ENCODE assay signal across 11 mouse cellular contexts in the genomic region with DNA sequence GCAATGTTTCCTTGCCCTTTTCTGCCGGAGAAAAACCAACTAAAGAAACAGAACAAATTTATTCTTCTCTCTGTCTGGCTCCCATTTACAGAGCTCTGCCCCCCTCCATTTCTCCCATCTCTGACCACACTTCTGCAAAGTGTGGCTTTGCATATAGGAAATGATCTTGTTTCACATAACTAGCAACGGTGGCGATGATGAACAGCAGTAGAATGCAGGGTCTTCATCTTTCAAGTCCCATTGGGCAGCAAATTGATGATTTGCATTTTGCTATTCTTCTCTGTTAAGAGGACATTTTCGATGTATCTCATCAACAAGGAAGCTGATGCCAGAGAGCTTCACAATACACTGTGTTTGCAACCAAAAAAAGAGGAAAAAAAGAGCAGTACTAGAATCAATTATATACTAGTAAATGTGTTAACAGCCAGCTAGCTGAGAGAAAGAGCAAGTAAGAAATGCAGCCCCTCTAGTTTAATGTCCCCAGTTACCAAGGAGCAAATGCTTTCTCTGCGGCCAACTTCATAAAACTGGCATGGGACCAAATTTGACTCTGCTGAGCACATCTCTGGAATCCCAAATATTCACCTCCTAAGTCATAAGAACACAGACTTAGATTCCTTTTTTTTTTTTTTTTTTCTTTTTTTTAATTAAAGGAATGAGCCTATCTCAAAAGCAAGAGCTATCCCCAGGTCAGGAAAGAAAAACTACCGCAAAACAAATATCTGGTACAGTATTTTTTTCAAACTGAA. TPM values are rescaled to one million over a fixed set of nuclear protein-coding genes. Genes with fewer than 3 reads are reported as not detected.
DNase-seq lines count a peak whose midpoint lies in the region; ATAC-seq and TF ChIP-seq lines count a peak whose summit lies in the region.
"Had no signal": no experiment of that assay in that cellular context is flagged by ENCODE, and none has a peak within 500 bp of the region (broad histone marks: within the 10 kb centered on the region; RNA-seq: fewer than 3 reads in every experiment).

No protein-coding gene starts in this region.

- TF ChIP-seq POLR2A in lung, adult 2 months (IDR thresholded peaks at IDR 0.05; ENCODE audit: borderline replicate concordance, extremely low read depth, low read depth, low read length): no peak

- POLR2A ChIA-PET in Patski (lab: Charles Lee): interaction anchor here (0.7 to 1.0 kb wide), 3 partner anchors 12 to 29 kb away, joined by 3 to 4 read pairs (median 3); a partner anchor contains a TSS

- CTCF ChIA-PET in Patski (lab: Charles Lee): interaction anchor here (0.7 to 1.4 kb wide), 4 partner anchors 10 to 22 kb away, joined by 3 to 4 read pairs (median 3); no protein-coding TSS in a partner anchor

- peaks cover 16% of the 10 kb centered on the region for H3K4me1 ChIP-seq in heart, postnatal 0 days (ENCODE audit: control insufficient read depth, insufficient read depth)
- H3K4me1 ChIP-seq in lung, adult 2 months (ENCODE audit: control insufficient read depth, insufficient read depth, low read length): peaks cover 8% of the 10 kb centered on the region

- in situ Hi-C loops in Patski (cut with MboI; ENCODE audit: low pct_unique_long_range_greater_than_20kb): no loop called here

- H3K9me3 ChIP-seq in heart, postnatal 0 days (replicated peaks; ENCODE audit: control insufficient read depth, low read length): no peaks in the 10 kb centered on the region

- peaks cover under 1% of the 10 kb centered on the region; the same call in 1 of the 2 replicates for H3K36me3 ChIP-seq in heart, postnatal 0 days (replicated peaks; ENCODE audit: control insufficient read depth, insufficient read depth, low read length)

- ATAC-seq in heart, postnatal 0 days (ENCODE audit: insufficient read depth, low read depth): no peak
- ATAC-seq in Patski: peak; percentile 57
- ATAC-seq in megakaryocyte, adult 5-6 weeks (ENCODE audit: poor library complexity, severe bottlenecking): peak; percentile 33; the same call in 1 of the 2 replicates

- H3K4me2 ChIP-seq in heart, postnatal 0 days (ENCODE audit: low read depth, low read length): no peak overlapping the region

- DNase-seq in heart, postnatal 0 days (ENCODE audit: low spot score): no peak
- DNase-seq in heart, adult 8-10 months (ENCODE audit: low spot score): no peak
- peak; percentile 56 for DNase-seq in lung, postnatal 10 days
- DNase-seq in lung, adult 2 months: no peak
- DNase-seq in Patski (ENCODE audit: low read depth, low spot score): no peak
- no peak for DNase-seq in left cerebral cortex, adult 9 months (ENCODE audit: low spot score in 2 of 2)
- no peak for DNase-seq in testis, postnatal 14 days (ENCODE audit: low spot score)
- DNase-seq: cerebellum, adult 11-12 months; midbrain, embryonic 14.5 days had no signal

- TF ChIP-seq CTCF in heart, postnatal 0 days (IDR thresholded peaks at IDR 0.05; ENCODE audit: low read depth): no peak
- no peak for TF ChIP-seq CTCF in lung, adult 2 months (IDR thresholded peaks at IDR 0.05; ENCODE audit: insufficient read depth, low read length)
- no peak for TF ChIP-seq CTCF in Patski (IDR thresholded peaks at IDR 0.05)

- no peak overlapping the region for H3K9ac ChIP-seq in heart, postnatal 0 days (replicated peaks; ENCODE audit: low read depth, low read length)
- H3K9ac ChIP-seq: liver, embryonic 14.5 days had no signal

- no peak for TF ChIP-seq EP300 in heart, postnatal 0 days (IDR thresholded peaks at IDR 0.05; ENCODE audit: low read depth)

- H3K27ac ChIP-seq in heart, postnatal 0 days (ENCODE audit: low read depth): peak overlapping the region; percentile 47; the same call in 1 of the 2 replicates
- H3K27ac ChIP-seq: liver, embryonic 14.5 days had no signal

- H3K27me3 ChIP-seq in heart, postnatal 0 days (ENCODE audit: control insufficient read depth, insufficient read depth, low read length): no peaks in the 10 kb centered on the region
- no peaks in the 10 kb centered on the region for H3K27me3 ChIP-seq in Patski

- WGBS in heart, postnatal 0 days: 45% methylated on average over 6 of the region's 6 CpGs
- WGBS in lung, adult 2 months: 48% methylated on average over 6 of the region's 6 CpGs

- H3K4me3 ChIP-seq in heart, postnatal 0 days (ENCODE audit: low read depth, low read length): no peak overlapping the region
- no peak overlapping the region for H3K4me3 ChIP-seq in lung, adult 2 months (replicated peaks; ENCODE audit: extremely low read depth, low read depth, low read length)

RNA-seq across cellular contexts. Expression of a gene that starts 29.2 kb away (rescaled TPM):
- 453 and 478 TPM in 2 replicates for total RNA-seq in heart, postnatal 0 days (2014; rRNA removed; ENCODE audit: low replicate concordance)
- 28.5 and 31.1 TPM in 2 replicates for polyA plus RNA-seq in heart, postnatal 0 days (2015; fragmentation: Nextera tagmentation; extraction: Ambion mirVana)
- 100 to 1,000 TPM; 352 to 622 (median 508) TPM for total RNA-seq in heart, adult 8-10 months (2022)
- polyA plus RNA-seq in lung, adult 2 months (2012; rRNA removed): 151 and 253 TPM in 2 replicates
- 72.5 TPM for polyA plus RNA-seq in Patski (2021)
- total RNA-seq in megakaryocyte, adult 5-6 weeks (2015): 48.2 and 48.7 TPM in 2 replicates
- total RNA-seq in megakaryocyte, adult 5-6 weeks (2017): 50.4 and 53.1 TPM in 2 replicates
